Mouse (Mus musculus) neural tube, postnatal 0 days (tissue): ENCODE measurements around the gene Klhl22. TPM values are rescaled to one million over a fixed set of nuclear protein-coding genes. Genes with fewer than 3 reads are reported as not detected.

Experiments
- polyA plus RNA-seq: library from polyadenylated mRNA; unstranded; fragments of >200 nt; fragmentation: Nextera tagmentation; extraction: Ambion mirVana; gene quantifications from 2 replicates; pipeline ENCODE4 v1.2.1, GENCODE M21; 2015

Klhl22 gene
- 68.8 and 72.8 TPM in 2 replicates for polyA plus RNA-seq

GRCm38 (mm10) chr16:17759344-17759773 is at the start of gene Klhl22:
Gene Klhl22, plus strand, starts transcription at chr16:17759618.

GRCm38 (mm10) chr16:17732841-17733340 is 26.5 kb upstream of the Klhl22 start, which contains the start of gene Med15:
Gene Med15, minus strand, starts transcription at chr16:17732891.

GRCm38 (mm10) chr16:17796971-17797811 is 37.8 kb downstream of the Klhl22 start, which contains the start of gene Scarf2:
Gene Scarf2, plus strand, starts transcription at chr16:17797282.

GRCm38 (mm10) chr16:17832821-17833220 is 73.4 kb downstream of the Klhl22 start, which contains the start of gene B830017H08Rik:
Gene B830017H08Rik, plus strand, starts transcription at chr16:17833121.

GRCm38 (mm10) chr16:17838051-17838450 is 78.6 kb downstream of the Klhl22 start, which contains the start of gene Car15:
Gene Car15, minus strand, starts transcription at chr16:17838364.

Other genes with a start within 250 kb of the Klhl22 start
- 63.9 and 64.6 TPM in 2 replicates for gene Thap7, start 228.5 kb upstream of the Klhl22 start, polyA plus RNA-seq
- 2.1 and 2.5 TPM in 2 replicates for gene Lrrc74b, start 198.4 kb upstream of the Klhl22 start, polyA plus RNA-seq
- gene P2rx6, start 197.7 kb upstream of the Klhl22 start, polyA plus RNA-seq: 3.3 TPM in 2 replicates
- gene Slc7a4, start 176.4 kb upstream of the Klhl22 start, polyA plus RNA-seq: 55.4 and 58.7 TPM in 2 replicates
- 16.9 and 20.5 TPM in 2 replicates for gene Smpd4, start 140.3 kb upstream of the Klhl22 start, polyA plus RNA-seq
- gene Ccdc74a, start 113.1 kb upstream of the Klhl22 start, polyA plus RNA-seq: 38.1 and 38.7 TPM in 2 replicates
- 31.0 and 35.2 TPM in 2 replicates for gene Med15, start 26.7 kb upstream of the Klhl22 start, polyA plus RNA-seq
- 4.0 and 5.4 TPM in 2 replicates for gene Scarf2, start 37.7 kb downstream of the Klhl22 start, polyA plus RNA-seq
- 11.1 and 13.0 TPM in 2 replicates for gene B830017H08Rik, start 73.5 kb downstream of the Klhl22 start, polyA plus RNA-seq
- gene Car15, start 78.7 kb downstream of the Klhl22 start, polyA plus RNA-seq: 0.75 and 2.2 TPM in 2 replicates
- gene Gm20518, start 132.1 kb downstream of the Klhl22 start, polyA plus RNA-seq: 0.19 and 0.38 TPM in 2 replicates
- gene Tssk1, start 134.6 kb downstream of the Klhl22 start, polyA plus RNA-seq: 0.04 TPM in 1 of 2 replicates, not detected in the other
- gene Dgcr2, start 138.9 kb downstream of the Klhl22 start, polyA plus RNA-seq: 72.6 and 84.3 TPM in 2 replicates
- gene Tssk2, start 139.0 kb downstream of the Klhl22 start, polyA plus RNA-seq: not detected in 2 replicates
- gene Ess2, start 151.7 kb downstream of the Klhl22 start, polyA plus RNA-seq: 33.1 and 35.8 TPM in 2 replicates
- gene Gsc2, start 155.4 kb downstream of the Klhl22 start, polyA plus RNA-seq: 0.22 TPM in 1 of 2 replicates, not detected in the other
- 174 and 195 TPM in 2 replicates for gene Slc25a1, start 168.6 kb downstream of the Klhl22 start, polyA plus RNA-seq
- not detected in 2 replicates for gene Vpreb2, start 220.8 kb downstream of the Klhl22 start, polyA plus RNA-seq